Mouse (Mus musculus) forebrain, embryonic 12.5 days (tissue): Measurements from ENCODE around the gene Grik3. TPM values are rescaled to one million over a fixed set of nuclear protein-coding genes. Genes with fewer than 3 reads are reported as not detected.
A peak's percentile ranks its signal among the peaks of the same experiment; 100 is the strongest.

ENCODE experiments used
- ATAC-seq: fragments of 200-750 bp; cut with Nextera tagmentation; 2 replicates; pipeline ENCODE4 v1.8.0; 2017; ENCODE audit warnings: moderate TSS enrichment; ENCODE audit not compliant: low FRiP score
- H3K27ac ChIP-seq: fragments of 300-500 bp; sonication (generic); 2 replicates; pipeline ENCODE4 v1.5.1; 2016; ENCODE audit warnings: mild to moderate bottlenecking
- H3K27me3 ChIP-seq: fragments of 300-500 bp; sonication (generic); 2 replicates; pipeline ENCODE4 v1.6.1; 2016; ENCODE audit warnings: mild to moderate bottlenecking
- H3K36me3 ChIP-seq: fragments of 300-500 bp; sonication (generic); replicated peaks from 2 replicates; pipeline ENCODE4 v1.6.1; 2016; ENCODE audit warnings: mild to moderate bottlenecking
- H3K4me1 ChIP-seq: fragments of 300-500 bp; sonication (generic); 2 replicates; pipeline ENCODE4 v1.6.1; 2016
- H3K4me2 ChIP-seq: fragments of 300-500 bp; sonication (generic); 2 replicates; pipeline ENCODE4 v1.6.1; 2016; ENCODE audit warnings: mild to moderate bottlenecking, moderate library complexity
- H3K4me3 ChIP-seq: fragments of 300-500 bp; sonication (generic); replicated peaks from 2 replicates; pipeline ENCODE4 v1.5.1; 2016; ENCODE audit warnings: mild to moderate bottlenecking
- H3K9ac ChIP-seq: fragments of 300-500 bp; sonication (generic); 2 replicates; pipeline ENCODE4 v1.6.1; 2016; ENCODE audit warnings: mild to moderate bottlenecking
- H3K9me3 ChIP-seq: fragments of 300-500 bp; sonication (generic); 2 replicates; pipeline ENCODE4 v1.6.1; 2016
- WGBS: fragments of 180-500 bp; shearing (Covaris S2); methylation state at CpG from one replicate; pipeline ENCODE4 v1.1.7; 2016; 5-methylcytosine and 5-hydroxymethylcytosine counted together
- polyA plus RNA-seq: library from polyadenylated mRNA; unstranded; fragments of >200 nt; fragmentation: Nextera tagmentation; extraction: Ambion mirVana; gene quantifications from 2 replicates; pipeline ENCODE4 v1.2.1, GENCODE M21; 2016

The Grik3 gene
- polyA plus RNA-seq = 2.8 and 4.2 TPM in 2 replicates

DNA sequence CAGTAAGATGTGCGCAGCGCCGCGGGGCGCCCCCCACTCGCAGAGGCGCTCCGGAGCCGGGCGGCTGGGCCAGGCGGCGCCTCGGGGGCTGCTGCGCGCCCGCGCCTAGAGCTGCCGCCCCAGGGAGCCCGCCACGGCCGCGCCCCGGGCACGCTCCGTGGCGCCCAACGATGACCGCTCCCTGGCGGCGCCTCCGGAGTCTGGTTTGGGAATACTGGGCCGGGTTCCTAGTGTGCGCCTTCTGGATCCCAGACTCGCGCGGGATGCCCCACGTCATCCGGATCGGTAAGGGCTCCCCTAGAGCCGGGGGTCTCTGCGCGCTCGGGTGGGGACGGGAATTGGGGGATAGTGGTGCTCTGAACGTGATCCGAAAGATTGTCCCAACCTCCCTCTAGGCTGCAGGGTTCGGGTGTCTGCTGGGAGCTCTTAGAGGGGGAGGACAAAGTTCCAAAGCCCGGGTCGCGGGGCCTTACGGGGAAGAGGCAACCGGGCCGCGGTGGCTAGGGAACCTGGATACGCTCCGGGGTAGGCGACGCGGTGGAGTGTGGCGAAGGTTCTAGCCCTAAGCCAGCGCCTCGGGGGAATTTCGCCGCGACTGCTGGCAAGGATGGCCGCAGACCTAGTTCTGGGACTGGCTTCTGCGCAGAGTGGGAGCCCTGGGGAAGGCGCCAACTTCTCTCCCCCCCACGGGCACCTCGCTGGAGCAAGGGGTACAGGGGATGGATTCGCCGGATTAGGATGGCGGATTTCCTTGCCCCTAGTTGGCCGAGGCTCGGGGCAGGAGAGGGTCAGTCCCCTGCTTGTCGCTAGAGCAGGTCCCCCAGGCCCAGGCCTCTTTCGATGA, at the start of gene Grik3:
TSS of gene Grik3 (plus strand) at position 40 of the 844 bp plus-strand sequence.
- ATAC-seq = 0 out of 2 replicates have a peak, but pooled peaks have one; percentile 17
- H3K27me3 ChIP-seq = peaks cover 100% of the 10 kb centered on the region
- peak within 1 kb of the TSS; percentile 87 for H3K27ac ChIP-seq
- H3K9ac ChIP-seq = peak within 1 kb of the TSS; percentile 71
- H3K4me1 ChIP-seq = peaks cover 95% of the 10 kb centered on the region
- WGBS = under 1% methylated on average over 58 of the region's 77 CpGs
- no peaks in the 10 kb centered on the region for H3K36me3 ChIP-seq
- H3K4me3 ChIP-seq = peak within 1 kb of the TSS; percentile 57
- no peaks in the 10 kb centered on the region for H3K9me3 ChIP-seq
- H3K4me2 ChIP-seq = peak within 1 kb of the TSS; percentile 81

- ATAC-seq = no peak
- 66% methylated on average over 4 of the region's 4 CpGs for WGBS
- Histone ChIP-seq H3K9ac (no peak overlapping the region), H3K27me3 (peaks cover 29% of the 10 kb centered on the region), H3K36me3 (no peaks in the 10 kb centered on the region), H3K4me2 (no peak overlapping the region), H3K9me3 (no peaks in the 10 kb centered on the region), H3K4me1 (peaks cover 26% of the 10 kb centered on the region), H3K27ac (no peak overlapping the region), H3K4me3 (no peak overlapping the region)
Observed at GRCm38 (mm10) chr4:125441821-125442220, 48.7 kb upstream of the Grik3 start.

- Histone ChIP-seq H3K4me1 (peaks cover 25% of the 10 kb centered on the region), H3K4me3 (no peak overlapping the region), H3K27me3 (peaks cover 31% of the 10 kb centered on the region), H3K9me3 (no peaks in the 10 kb centered on the region), H3K4me2 (no peak overlapping the region), H3K27ac (no peak overlapping the region), H3K9ac (no peak overlapping the region), H3K36me3 (no peaks in the 10 kb centered on the region)
- WGBS = 73% methylated on average over 7 of the region's 7 CpGs
- no peak for ATAC-seq
Observed at GRCm38 (mm10) chr4:125444366-125444765, 46.1 kb upstream of the Grik3 start.

GRCm38 (mm10) chr4:125450602-125451321, 39.7 kb upstream of the Grik3 start:
- Histone ChIP-seq H3K4me1 (peaks cover 30% of the 10 kb centered on the region), H3K36me3 (no peaks in the 10 kb centered on the region), H3K27ac (peak overlapping the region; percentile 27; the same call in 1 of the 2 replicates), H3K4me3 (no peak overlapping the region), H3K4me2 (no peak overlapping the region), H3K9me3 (no peaks in the 10 kb centered on the region), H3K9ac (no peak overlapping the region), H3K27me3 (peaks cover 45% of the 10 kb centered on the region)
- 65% methylated on average over 7 of the region's 7 CpGs for WGBS
- no peak for ATAC-seq

GRCm38 (mm10) chr4:125451821-125452220, 38.7 kb upstream of the Grik3 start:
- H3K4me3 ChIP-seq = no peak overlapping the region
- H3K4me1 ChIP-seq = peaks cover 35% of the 10 kb centered on the region
- no peaks in the 10 kb centered on the region for H3K9me3 ChIP-seq
- H3K4me2 ChIP-seq = no peak overlapping the region
- H3K9ac ChIP-seq = no peak overlapping the region
- WGBS = 37% methylated on average over 6 of the region's 6 CpGs
- peaks cover 39% of the 10 kb centered on the region for H3K27me3 ChIP-seq
- H3K36me3 ChIP-seq = no peaks in the 10 kb centered on the region
- ATAC-seq = no peak
- H3K27ac ChIP-seq = no peak overlapping the region

DNA sequence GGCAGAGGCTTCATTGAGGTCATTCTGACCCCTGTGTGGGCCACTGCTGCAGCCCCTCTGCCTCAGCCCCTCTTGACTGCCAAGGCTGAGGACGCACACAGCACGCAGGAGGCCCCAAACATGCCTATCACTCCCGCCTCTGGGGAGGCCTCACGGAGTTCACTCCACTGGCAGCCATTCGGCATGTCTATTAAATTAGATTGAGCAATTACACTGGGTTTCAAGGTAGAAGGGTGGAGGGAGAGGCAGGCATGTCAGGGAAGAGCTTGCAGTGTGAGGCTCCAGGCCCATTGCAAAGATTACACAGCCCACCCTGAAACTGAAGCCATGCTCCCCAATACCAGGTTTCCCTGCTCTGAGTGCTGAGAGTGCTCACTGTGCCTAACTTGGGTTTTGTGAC, 34.0 kb upstream of the Grik3 start:
- Histone ChIP-seq H3K4me2 (no peak overlapping the region), H3K36me3 (no peaks in the 10 kb centered on the region), H3K9ac (no peak overlapping the region), H3K27me3 (peaks cover 48% of the 10 kb centered on the region), H3K4me3 (no peak overlapping the region), H3K4me1 (peaks cover 35% of the 10 kb centered on the region), H3K9me3 (no peaks in the 10 kb centered on the region), H3K27ac (no peak overlapping the region)
- no peak for ATAC-seq
- WGBS = 41% methylated on average over 5 of the region's 5 CpGs

GRCm38 (mm10) chr4:125457152-125458093, 33.1 kb upstream of the Grik3 start:
- no peak overlapping the region for H3K4me2 ChIP-seq

DNA sequence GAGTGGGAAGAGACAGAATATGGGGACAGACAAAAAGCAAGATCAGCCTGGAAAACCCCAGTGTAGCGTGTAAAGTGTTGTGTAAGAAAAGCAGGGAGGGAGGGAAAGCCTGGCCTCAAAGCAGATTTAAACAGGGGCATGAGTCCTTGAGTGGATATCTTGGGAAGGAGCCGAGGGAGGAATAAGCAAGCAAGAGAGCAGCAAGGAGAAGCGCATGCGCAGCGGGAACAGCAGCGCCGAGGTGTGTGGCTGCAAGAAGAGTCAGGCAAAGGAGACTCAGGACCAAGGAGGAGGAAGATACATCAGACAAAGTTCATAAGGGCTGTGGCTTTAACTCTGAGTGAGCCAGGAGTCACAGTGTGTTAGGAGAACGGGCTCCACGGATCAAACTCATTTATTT, 30.7 kb upstream of the Grik3 start:
- peaks cover 20% of the 10 kb centered on the region for H3K4me1 ChIP-seq
- H3K9ac ChIP-seq = no peak overlapping the region
- H3K9me3 ChIP-seq = no peaks in the 10 kb centered on the region
- H3K27ac ChIP-seq = no peak overlapping the region
- H3K27me3 ChIP-seq = peaks cover 40% of the 10 kb centered on the region
- H3K4me3 ChIP-seq = no peak overlapping the region
- no peaks in the 10 kb centered on the region for H3K36me3 ChIP-seq
- no peak overlapping the region for H3K4me2 ChIP-seq
- ATAC-seq = no peak
- 79% methylated on average over 9 of the region's 9 CpGs for WGBS

More at GRCm38 (mm10) chr4:125457152-125458093, 33.1 kb upstream of the Grik3 start:
- peaks cover 29% of the 10 kb centered on the region for H3K4me1 ChIP-seq
- H3K9me3 ChIP-seq = no peaks in the 10 kb centered on the region
- peaks cover 51% of the 10 kb centered on the region for H3K27me3 ChIP-seq
- H3K4me3 ChIP-seq = no peak overlapping the region
- no peaks in the 10 kb centered on the region for H3K36me3 ChIP-seq
- H3K9ac ChIP-seq = no peak overlapping the region
- 29% methylated on average over 11 of the region's 11 CpGs for WGBS
- ATAC-seq = no peak
- no peak overlapping the region for H3K27ac ChIP-seq

DNA sequence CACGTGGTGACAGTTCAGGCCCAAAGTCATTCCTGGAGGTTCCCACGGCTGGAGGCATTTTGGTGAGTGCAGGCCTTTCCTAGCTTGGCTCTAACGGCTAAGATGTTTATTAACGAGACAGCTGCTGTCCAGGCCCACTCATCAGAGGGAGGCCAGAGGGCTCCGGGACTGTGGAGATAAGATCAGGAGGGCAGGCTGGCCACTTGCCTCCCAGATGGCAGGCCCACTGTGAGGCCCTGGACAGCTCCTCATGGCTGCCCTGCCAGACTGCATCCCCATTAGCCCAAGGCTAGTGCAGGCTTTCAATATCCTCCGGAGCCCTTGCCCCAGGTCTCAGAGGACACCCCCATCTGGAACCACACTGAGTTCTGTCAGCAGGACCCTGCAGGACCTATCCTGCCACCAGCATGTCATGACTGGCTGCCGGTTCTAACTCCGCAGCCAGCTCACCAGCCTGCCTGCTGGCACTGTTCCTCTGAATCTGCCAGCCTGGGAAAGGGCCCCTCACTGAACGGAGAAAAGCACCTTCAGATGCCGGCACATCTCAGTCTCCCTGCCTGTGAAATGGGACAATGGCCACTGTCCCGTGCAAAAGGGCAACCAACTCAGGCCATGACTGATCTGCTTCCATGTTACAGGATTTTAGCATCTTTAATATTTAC, 20.7 kb upstream of the Grik3 start:
- H3K4me1 ChIP-seq = peaks cover 5% of the 10 kb centered on the region; the same call in 1 of the 2 replicates
- 62% methylated on average over 11 of the region's 11 CpGs for WGBS
- H3K36me3 ChIP-seq = no peaks in the 10 kb centered on the region
- no peak overlapping the region for H3K4me2 ChIP-seq
- H3K27me3 ChIP-seq = peaks cover 35% of the 10 kb centered on the region
- H3K27ac ChIP-seq = no peak overlapping the region
- H3K9me3 ChIP-seq = no peaks in the 10 kb centered on the region
- H3K9ac ChIP-seq = no peak overlapping the region
- no peak overlapping the region for H3K4me3 ChIP-seq
- no peak for ATAC-seq

DNA sequence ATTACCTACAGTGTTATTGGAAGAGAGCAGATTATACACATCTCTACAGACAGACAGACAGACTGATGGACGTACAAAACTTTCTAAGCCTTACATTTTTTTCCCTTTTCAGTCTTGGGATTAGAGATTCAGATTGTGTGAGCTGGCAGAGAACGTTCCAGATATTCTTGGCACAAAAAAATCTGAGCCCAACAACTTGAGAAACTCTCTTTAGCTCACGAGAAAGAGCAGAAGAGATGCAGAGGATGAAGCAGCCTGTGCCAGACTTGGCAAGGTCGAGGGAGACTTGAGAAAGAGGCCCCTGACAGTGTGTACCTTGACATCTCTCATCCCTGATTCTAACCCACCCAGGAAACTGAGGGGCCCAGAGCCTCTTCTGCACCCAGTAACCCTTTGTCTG, 15.6 kb upstream of the Grik3 start:
- H3K4me3 ChIP-seq = no peak overlapping the region
- H3K27me3 ChIP-seq = peaks cover 54% of the 10 kb centered on the region
- no peaks in the 10 kb centered on the region for H3K36me3 ChIP-seq
- 82% methylated on average over 4 of the region's 4 CpGs for WGBS
- H3K9ac ChIP-seq = no peak overlapping the region
- no peak overlapping the region for H3K4me2 ChIP-seq
- no peak for ATAC-seq
- peaks cover 15% of the 10 kb centered on the region for H3K4me1 ChIP-seq
- H3K27ac ChIP-seq = no peak overlapping the region
- no peaks in the 10 kb centered on the region for H3K9me3 ChIP-seq

DNA sequence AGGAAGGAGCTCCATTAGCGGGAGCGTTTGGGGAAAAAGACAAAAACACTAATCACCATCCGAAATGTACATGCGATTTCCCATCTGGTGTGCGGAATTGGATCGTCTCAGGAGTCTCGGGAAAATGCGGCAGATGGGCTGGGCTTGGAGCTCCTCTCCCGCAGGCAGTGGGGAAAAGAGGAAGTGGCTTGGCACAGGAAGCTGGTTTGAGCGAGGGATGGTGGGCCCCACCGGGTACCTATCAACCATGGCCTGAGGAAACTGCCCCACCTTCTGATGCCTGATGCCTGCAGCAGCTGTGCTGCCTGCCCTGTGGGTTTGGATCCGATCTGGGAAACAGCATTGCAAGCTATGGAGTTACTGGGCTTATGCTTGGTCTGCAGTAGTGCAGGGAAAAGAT, 12.4 kb upstream of the Grik3 start:
- peaks cover 28% of the 10 kb centered on the region for H3K4me1 ChIP-seq
- no peak overlapping the region for H3K4me3 ChIP-seq
- peaks cover 79% of the 10 kb centered on the region for H3K27me3 ChIP-seq
- H3K36me3 ChIP-seq = no peaks in the 10 kb centered on the region
- no peak overlapping the region for H3K4me2 ChIP-seq
- no peak for ATAC-seq
- H3K9ac ChIP-seq = no peak overlapping the region
- WGBS = 38% methylated on average over 12 of the region's 12 CpGs
- H3K9me3 ChIP-seq = no peaks in the 10 kb centered on the region
- no peak overlapping the region for H3K27ac ChIP-seq
